Mouse (Mus musculus) right cerebral cortex, postnatal 14 days (tissue): ENCODE data around the gene Pygb.

Source experiments
- DNase-seq: peaks from one replicate; pipeline ENCODE4 v3.0.0; 2022

The Pygb gene

GRCm38 (mm10) chr2:150798084-150798483, 11.5 kb downstream of the Pygb start:
- no peak for DNase-seq

DNA sequence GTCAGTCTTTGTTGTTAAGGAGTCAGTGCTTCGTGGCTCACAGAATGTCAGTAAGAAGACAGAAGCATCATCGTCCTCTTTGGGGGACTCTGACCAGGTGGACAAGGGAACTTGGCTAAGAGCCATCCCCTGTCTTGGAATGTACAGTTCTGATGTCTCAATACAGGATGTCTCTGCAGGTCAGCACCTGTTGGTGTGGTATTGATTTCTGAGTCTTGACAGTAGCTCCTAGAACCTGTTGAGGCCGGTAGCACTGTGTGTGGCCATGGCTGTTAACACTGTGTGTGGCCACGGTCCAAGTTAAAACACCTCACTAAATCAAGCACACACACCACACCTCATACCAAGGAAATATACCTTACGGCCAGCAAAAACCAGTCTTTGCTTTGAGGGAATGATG, 14.1 kb downstream of the Pygb start:
- DNase-seq, result no peak

DNA sequence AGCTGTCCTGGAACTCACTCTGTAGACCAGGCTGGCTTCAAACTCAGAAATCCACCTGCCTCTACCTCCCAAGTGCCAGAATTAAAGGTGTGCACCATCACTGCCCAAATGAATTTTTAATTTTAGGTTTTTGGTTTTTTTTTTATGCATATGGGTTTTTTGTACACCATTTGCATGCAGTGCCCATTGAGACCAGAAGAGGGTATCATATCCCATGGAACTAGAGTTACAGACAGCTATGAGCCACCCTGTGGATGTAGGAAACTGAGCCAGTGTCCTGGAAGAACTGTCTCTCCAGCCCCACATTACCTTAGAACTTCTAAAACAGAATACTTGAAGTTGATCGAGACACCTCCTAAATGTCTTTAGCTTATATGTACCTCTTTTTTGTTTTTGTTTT, 16.5 kb downstream of the Pygb start:
- no peak for DNase-seq

DNA sequence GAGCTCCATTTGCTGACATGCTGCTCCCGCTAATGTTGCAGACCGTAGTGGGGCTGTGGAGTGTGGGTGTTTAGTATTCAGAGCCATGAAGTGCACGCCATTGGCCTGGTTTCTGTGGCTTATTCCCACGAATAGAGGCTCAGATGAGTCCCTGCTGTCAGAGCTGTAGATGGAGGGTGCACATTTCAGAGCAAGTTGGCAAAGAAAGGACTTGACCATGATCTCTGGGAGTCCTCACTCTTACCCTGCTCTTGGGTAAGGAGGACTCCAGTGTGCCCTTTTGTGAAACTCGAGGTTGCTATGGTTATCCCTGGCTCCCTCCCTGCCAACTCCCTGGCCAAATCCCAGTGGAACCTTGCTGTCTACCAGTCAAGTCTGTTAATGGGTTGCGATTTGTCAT, 21.8 kb downstream of the Pygb start:
- DNase-seq, result no peak

GRCm38 (mm10) chr2:150808812-150809211, 22.3 kb downstream of the Pygb start:
- no peak for DNase-seq

DNA sequence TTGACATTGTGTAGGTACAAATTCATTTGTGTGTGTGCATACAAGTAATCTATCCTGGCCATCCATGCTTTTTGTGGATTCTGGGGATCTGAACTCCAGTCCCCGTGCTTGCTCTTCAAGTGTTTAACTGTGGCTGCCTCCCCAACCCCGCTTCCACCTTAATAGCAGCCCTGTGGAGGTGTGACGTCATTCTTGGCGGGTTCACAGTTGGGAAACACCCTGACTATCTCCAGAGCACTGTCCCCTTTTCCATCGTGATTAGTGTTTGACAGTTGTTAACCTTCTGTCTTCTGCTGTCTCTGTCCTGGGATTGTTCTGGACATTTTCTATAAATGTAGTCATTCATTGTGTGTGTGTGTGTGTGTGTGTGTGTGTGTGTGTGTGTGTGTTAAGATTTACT, 24.1 kb downstream of the Pygb start:
- DNase-seq, result no peak

DNA sequence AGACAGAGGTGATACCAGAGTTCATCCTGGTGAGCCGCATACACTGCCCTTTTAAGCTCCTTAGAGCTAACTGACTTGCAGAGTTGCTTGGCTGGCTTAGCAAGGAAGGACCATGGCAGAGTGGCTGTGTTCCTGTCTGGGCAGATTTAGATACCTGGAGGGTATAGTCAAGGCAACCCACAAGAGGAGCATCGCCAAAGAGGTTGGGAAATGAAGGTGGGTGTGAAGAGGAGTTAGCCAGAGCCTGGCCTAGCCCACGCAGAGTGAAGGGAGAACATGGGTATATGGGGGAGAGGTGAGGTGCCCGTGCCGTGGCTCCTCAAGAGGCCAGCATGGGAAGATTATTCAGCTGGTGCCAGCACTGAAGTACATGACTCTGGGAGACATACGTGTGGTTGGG, 26.3 kb downstream of the Pygb start:
- no peak for DNase-seq

DNA sequence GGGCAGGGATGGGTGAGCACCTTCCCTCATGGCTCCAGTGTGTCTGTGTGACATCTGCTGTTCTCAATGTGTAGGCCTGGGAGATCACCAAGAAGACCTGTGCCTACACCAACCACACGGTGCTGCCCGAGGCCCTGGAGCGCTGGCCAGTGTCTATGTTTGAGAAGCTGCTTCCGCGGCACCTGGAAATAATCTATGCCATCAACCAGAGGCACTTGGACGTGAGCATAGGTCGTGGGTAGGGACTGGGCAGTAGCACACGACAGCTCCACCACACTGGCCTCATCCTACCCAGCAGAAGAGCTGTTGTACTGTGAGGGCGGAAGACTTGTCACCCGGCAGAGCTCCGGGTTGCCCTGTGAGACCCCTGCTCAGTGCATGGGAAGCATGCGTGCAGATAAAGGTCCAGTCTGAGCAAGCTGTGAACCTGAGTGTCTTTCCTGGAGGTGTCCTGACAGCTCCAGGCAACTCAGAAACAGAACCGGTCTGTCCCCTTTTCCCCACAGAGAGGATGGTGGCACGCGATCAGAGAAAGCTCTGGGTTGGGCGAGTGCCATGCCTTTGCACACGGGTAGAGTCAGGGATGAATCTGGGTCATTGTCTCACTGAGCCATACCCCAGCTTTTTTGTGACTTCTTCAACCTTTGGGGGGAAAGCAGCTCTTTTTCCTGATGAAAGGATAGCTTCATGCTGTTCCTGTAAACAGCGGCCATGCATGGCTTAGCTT, 30.3 kb downstream of the Pygb start:
- no peak for DNase-seq

DNA sequence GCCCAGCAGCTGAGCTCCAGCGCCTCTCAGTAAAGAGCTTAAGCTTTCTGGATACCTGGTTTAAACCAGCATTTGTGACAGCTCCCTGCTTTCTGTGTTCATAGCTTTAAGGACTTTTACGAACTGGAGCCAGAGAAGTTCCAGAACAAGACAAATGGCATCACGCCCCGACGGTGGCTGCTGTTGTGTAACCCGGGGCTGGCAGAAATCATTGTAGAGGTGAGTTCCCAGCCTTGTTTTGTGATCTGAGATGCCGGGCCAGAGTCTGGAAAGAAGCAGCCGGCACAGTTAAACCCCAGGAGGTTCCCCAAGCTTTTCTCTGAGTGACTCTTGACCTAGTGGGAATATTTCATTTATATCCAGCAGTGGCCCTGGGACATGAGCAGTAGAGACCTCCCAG, 32.2 kb downstream of the Pygb start:
- DNase-seq, result no peak

- DNase-seq, result no peak
These were observed 34.2 kb downstream of the Pygb start for GRCm38 (mm10) chr2:150820720-150821119.

DNA sequence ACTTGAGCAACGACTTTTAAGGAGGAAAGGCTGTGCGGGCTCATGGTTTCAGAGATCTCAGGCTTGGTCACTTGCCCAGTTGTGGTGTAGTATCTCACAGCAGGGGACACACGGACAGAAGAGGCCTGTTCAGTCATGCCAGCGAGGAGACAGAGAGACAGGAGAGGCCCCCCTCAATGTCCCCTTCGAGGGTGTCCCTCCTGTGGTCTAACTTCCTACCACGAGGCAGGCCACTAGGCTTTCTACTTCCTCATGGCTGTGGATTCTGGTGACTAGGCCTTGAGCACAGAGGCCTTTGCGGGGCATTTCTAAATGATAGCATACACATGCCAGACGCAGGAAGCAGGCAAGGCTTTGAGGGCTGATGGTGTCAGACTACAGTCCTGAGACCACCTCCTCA, 36.5 kb downstream of the Pygb start:
- no peak for DNase-seq

GRCm38 (mm10) chr2:150826426-150826825, 39.9 kb downstream of the Pygb start:
- DNase-seq, result no peak

DNA sequence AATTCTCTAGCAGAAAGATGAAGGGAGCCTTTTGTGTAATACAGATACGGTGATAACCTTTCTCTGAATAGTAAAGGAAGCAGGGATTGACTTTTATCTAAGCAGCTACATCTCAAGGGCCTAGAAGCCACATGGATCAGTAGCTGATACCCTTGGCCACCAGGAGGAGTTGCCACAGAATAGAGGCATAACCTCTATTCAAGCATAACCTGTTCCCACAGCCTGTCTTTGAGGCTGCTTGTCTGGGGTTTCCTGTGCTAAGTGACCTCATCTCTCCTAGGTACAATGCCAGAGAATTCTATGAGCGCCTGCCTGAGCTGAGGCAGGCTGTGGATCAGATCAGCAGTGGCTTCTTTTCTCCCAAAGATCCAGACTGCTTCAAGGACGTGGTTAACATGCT, 41.6 kb downstream of the Pygb start:
- DNase-seq, result no peak

DNA sequence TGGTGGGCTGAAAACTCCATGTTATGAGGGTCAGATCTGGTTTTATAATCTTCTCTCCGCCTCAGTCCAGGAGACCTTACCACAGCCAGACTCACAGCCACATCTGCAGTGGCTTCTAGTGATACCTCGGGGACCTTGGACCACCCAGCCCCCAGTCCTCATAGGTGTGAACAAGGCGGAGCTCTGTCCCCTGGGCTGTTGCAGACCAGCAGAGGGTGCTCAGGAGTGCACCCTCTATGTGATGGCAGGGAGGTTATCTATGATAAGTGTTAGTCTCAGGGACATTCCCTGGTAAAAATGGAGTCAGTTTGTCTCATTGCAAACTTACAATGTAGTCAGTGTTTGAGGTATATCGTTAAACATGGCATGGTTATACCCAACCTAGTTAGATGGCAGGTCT, 42.1 kb downstream of the Pygb start:
- DNase-seq, result no peak

- DNase-seq, result no peak
These were observed 43.5 kb downstream of the Pygb start for GRCm38 (mm10) chr2:150830011-150830410.

- DNase-seq, result no peak
These were observed 44.4 kb downstream of the Pygb start for GRCm38 (mm10) chr2:150830911-150831441.

- no peak for DNase-seq
These were observed 45.5 kb downstream of the Pygb start for GRCm38 (mm10) chr2:150832029-150832428.

GRCm38 (mm10) chr2:150834616-150835015, 48.1 kb downstream of the Pygb start:
- DNase-seq, result no peak

DNA sequence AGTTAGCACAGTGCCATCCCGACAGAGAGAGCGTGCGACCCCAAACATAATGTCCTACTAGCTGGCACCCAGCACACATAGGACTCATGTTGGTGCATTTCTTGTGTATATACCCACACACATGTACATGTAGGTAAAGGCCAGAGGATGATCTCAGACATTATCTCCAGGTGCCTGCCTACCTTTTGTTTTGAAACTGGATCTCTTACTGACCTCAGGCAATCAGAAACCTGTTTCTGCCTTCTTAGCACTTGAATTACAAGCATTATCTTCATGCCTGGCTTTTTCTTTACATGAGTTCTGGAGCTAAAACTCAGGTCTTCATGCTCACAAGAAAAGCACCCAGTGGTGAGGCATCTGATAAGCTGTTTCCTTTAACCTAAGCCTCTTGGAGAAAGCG, 49.4 kb downstream of the Pygb start:
- no peak for DNase-seq

DNA sequence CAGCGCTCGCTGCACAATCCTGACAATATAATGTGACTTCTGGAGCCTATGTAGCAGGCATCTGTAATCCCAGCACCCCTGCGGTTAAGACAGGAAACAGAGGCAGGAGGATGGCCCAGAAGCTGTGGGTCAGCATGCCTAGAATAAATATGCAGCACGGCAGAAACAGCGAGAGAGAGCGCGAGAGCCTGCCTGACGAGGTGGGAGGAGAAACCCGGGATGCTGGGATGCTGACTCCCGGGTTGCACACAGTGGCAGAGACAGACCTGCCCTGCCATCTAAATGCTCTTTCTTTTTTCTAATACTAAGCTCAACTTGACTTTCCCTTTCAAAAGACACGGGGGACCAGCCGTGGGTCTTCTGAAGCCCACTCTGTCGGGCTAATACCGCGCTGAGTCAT, 50.4 kb downstream of the Pygb start:
- no peak for DNase-seq

- DNase-seq, result no peak
These were observed 51.2 kb downstream of the Pygb start for GRCm38 (mm10) chr2:150837781-150838180.

DNA sequence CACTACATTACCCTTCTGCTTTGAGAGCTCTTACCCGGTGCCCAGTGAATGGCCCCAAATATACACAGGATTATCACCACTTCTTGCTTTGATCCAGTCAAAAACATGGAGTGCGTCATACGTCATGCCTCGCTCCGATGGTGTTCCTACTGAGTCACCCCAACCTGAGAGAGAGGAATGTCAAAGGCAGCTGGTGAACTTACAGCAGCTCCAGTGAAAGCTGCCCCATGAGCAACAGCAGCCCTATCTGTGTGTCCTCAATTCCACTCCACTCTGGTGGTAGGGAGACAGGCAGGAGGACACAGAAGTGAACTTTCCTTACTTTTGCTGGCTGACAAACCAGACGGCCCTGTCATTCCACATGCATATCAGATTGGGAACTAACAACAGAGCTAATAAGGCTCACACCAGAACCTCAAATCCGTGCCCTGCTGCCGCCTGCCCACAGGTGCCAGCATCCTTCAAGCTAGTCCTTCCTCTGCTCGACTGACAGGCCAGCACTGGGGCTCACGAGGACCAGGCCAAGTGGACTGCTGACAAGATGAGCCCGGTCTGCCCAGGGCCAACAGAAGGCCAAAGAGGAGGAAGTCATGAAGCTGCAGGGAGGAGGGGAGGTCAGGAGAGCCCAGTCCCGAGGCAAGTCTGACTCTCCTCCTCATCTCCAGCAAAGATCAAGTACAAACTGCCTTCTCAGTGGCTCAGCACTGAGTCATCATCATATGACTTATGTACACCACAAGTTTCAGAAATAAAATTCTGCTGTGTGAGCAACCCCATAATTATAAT, 53.3 kb downstream of the Pygb start:
- DNase-seq, result no peak

DNA sequence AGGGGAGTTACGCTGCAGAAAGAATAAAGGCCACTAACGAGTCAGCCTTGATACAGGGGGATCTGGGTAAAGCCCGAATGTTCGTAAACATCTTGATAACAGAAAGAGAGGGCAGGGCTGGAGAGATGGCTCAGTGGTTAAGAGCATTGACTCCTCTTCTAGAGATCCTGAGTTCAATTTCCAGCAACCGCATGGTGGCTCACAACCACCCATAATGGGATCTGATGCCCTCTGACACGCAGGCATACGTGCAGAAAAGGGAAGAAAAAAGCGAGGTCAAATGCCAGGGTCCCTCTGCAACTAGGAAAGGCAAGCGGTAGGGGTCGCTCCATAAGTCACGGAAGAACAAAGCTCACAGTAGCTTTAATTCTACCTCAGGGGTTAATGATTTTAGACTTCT, 54.6 kb downstream of the Pygb start:
- DNase-seq, result no peak

GRCm38 (mm10) chr2:150842049-150842461, 55.5 kb downstream of the Pygb start:
- no peak for DNase-seq
